ENCODE assay signal across 11 mouse cellular contexts in the genomic region with DNA sequence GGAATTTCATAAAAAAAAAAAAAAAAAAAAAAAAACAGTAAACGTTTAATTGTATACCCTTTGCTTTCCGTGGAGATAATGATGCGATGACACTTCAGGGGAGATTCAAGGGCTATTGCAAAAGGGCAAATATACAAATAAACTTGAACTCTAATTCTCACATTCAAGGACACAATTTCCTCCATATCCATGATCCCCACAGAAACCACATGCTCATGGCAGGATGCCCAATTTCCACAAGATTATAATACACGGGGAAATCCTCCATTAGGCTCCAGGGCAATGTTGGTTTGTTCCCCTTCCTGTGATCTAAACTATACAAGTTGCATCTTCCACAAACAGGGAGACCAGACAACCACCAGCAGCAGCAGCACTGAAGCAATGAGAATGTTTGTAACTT.
"Had no signal": no experiment of that assay in that cellular context is flagged by ENCODE, and none has a peak within 500 bp of the region (broad histone marks: within the 10 kb centered on the region; RNA-seq: fewer than 3 reads in every experiment).

No protein-coding gene starts in this region.

- H3K9me3 ChIP-seq: limb, embryonic 12.5 days; liver, embryonic 13.5 days; midbrain, embryonic 13.5 days had no signal

- H3K27ac ChIP-seq: left cerebral cortex, adult 2 months; limb, embryonic 12.5 days; liver, embryonic 13.5 days; midbrain, embryonic 13.5 days; stomach, postnatal 0 days had no signal

- H3K9ac ChIP-seq: limb, embryonic 12.5 days; liver, embryonic 13.5 days; liver, postnatal 0 days; midbrain, embryonic 13.5 days had no signal

- H3K4me3 ChIP-seq: left cerebral cortex, adult 2 months; limb, embryonic 12.5 days; liver, embryonic 13.5 days; midbrain, embryonic 13.5 days had no signal

- H3K4me1 ChIP-seq: liver, embryonic 13.5 days had no signal

- ATAC-seq: liver, postnatal 0 days had no signal

- H3K4me2 ChIP-seq: limb, embryonic 12.5 days; liver, embryonic 13.5 days; midbrain, embryonic 13.5 days had no signal

- H3K27me3 ChIP-seq: limb, embryonic 12.5 days; liver, embryonic 13.5 days had no signal

- DNase-seq: kidney, adult 18-20 months; kidney, postnatal 14 days; liver; liver, embryonic 13.5 days; liver, postnatal 0 days; thymus, adult 18-20 months; thymus, postnatal 25 days had no signal

- H3K36me3 ChIP-seq: limb, embryonic 12.5 days; liver, embryonic 13.5 days; midbrain, embryonic 13.5 days had no signal
